Mouse (Mus musculus) E14TG2a.4 (cell line): ENCODE data around the gene LTO1.

ENCODE experiments used
- CTCF ChIP-seq: conservative IDR thresholded peaks from 2 replicates; pipeline ENCODE4 v1.5.1; 2014; ENCODE audit warnings: low read length
- POU5F1 ChIP-seq: IDR thresholded peaks from 2 replicates; pipeline ENCODE4 v1.6.1; 2014; ENCODE audit warnings: low read length, borderline replicate concordance

DNA sequence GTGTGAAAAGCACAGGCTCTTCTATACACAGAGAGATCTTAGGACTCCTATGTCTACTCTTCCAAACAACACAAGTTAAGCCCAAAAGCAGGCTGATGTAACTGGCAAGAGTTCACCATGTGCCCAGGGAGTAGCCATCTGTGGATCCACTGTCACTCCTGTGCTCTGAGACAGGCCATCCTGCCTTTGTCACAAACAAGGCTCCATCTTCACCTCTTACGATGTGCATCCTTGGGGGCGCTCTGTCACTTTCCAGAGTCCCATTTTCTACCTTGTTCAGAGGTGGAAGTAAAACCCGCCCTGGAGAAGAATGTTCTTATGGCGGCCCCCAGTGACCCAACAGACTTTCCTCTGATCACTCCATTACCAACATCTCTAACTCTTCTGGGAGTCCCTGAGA lies 20.2 kb upstream of the LTO1 start:
- TF ChIP-seq CTCF (no peak), POU5F1 (no peak)
